Mouse (Mus musculus): Measurements from ENCODE around the gene Erp44.

Erp44 gene

DNA sequence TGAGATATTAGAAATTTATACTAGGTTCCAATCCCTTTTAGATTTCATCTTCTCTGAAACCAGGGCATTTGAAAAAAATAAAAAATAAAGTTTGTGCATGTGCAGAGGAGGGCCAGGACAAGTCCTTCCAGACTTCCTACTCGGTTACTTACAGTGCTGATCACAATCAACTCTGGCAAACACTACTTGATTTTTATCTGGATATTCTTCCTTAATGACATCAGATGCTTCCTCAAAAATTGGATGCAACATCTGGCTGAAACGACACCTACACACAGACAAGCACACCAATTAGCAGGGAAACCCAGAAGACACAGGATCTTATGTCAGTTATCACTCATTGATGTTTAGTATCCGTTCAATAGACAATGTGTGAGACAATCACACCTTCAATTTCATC is 42.6 kb downstream of the Erp44 start:
- no peak for DNase-seq

DNA sequence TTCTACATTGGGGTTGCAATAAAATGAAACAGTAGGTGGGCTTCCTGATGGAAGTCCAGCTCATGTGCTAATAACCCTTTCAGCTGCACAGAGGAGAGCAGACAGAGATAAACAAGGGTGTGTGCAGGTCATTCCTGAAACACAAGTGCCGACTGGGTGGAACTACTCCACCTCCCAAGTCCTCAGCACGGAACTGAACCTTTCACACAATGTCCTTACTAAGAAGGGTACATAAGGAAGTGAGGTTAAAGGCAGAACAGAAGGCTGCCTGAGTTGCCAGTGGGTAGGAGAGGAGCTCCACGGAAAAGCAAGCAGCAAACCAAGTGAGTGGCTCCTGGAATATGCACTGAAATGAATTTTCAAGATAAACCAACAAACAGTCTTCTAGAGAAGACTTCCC is 52.6 kb downstream of the Erp44 start:
- DNase-seq: no peak

DNA sequence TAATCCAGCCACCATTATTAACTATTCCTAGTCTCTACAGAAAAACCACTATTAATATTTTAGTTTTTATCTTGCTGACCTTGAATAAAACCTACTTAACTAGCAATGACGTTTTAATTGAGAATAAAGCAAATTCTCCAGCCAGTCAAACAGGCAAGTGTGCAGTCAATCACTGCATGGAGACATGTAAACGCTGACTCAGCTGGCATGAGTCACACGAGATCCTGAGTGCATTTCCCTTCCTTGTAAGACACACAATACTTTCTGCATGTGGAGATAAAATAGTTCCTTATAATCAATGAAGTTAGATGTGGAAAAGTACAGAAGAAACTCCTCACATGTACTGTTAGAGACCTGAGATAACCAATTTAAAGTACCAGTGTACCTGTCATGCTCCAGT is 53.8 kb downstream of the Erp44 start:
- DNase-seq: no peak

GRCm38 (mm10) chr4:48225173-48225572 is 54.2 kb downstream of the Erp44 start:
- DNase-seq: peak; percentile 77 to 87

DNA sequence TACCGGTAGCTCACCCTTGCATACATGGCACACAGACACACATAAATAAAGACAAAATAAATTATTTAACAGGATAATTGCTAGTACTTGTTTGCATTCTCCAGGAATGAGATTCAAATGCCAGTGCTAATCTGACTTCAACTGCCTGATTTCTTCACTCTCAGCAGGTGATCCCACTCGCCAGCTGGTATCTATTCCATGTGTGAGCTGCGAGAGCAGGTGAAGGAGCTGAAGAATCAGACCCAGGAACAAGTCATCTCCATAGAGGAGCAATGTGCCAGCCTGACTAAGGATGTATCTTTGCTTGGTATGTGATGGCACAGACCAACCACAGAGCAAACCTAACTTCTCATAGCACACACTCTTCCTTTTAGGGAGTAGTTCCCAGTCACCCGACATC is 75.8 kb downstream of the Erp44 start:
- peak; percentile 80 to 82 for DNase-seq

GRCm38 (mm10) chr4:48198447-48198846 is 80.9 kb downstream of the Erp44 start:
- no peak for DNase-seq

DNA sequence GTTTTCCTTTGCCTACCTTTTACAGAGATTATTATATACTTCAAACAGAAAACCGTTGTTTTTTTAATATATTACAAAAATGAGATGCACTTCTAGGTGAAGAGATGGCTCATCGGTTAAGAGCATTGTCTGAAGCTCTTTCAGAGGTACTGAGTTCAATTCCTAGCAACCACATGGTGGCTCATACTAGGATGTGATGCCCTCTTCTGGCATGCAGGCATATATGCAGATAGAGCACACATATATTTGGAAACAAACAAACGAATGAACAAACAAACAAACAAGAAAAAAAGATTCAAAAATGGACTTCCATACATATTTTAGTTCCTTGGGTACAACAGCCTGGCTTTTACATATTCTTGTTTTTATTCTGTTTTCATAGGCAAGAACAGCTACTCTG is 81.4 kb downstream of the Erp44 start:
- no peak for DNase-seq

DNA sequence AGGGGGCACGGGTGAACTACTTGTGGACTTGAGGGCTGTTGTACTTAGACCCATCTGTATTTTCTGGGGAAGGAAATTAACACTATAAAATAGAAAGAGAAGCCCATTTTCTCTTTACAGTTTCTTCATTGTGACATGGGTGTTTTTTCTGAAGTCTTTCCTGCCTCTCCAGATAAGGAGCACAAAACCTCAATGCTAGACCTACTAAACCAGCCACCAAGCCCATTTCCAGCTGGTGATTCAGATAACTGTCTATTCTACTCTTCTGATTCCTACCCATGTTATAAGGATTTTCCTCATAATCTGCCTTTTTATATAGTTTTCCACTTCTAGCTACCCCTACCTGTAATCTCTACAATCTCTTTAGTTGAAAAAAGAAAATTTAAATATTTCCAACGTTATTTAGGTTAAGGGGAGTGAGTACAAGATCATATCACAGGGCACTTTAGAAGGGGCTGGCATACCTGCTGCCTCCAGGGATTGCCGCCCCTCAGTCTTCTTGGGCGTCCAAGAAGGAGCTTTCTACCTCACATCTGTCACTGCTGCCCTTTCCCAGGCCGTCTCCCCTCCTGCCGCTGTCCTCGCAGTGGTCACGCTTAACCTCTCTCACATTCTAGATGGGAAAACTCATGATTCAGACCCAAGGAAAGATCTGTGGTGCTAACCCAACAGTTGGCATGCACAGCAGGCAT is 97.1 kb downstream of the Erp44 start:
- DNase-seq: no peak

DNA sequence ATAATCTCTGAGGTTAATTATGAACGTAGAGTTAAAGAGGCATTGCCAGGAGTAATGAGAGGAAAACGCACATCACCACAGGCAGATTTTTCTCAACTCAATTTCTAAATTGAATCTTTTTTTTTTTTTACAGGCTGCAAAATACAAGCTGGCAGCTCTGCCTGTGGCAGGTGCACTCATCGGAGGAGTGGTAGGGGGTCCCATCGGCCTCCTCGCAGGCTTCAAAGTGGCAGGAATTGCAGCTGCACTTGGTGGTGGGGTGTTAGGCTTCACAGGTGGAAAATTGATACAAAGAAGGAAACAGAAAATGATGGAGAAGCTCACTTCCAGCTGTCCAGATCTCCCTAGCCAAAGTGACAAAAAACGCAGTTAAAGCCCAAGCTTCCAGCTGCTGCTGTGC is 98.0 kb downstream of the Erp44 start:
- no peak for DNase-seq

- DNase-seq: no peak
Measured at GRCm38 (mm10) chr4:48180922-48181321, 98.4 kb downstream of the Erp44 start.

DNA sequence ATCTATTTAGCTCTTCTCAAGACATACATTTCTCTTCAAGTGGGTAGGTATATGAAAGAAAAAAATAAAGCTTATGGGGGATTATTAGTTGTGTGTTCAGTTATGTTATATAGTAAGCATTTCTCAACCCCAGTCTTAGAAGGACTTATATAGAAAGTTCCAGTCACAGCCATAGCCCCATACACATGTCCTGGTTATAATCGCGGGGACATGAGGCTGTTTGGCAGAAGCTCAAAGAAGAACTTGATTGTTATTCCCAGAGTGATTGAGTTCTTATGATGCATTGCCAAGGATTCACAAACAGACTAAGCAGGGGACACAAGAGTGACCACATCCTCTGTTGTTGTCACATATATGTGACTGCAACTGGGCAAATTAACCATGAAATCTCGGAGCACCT is 103.7 kb downstream of the Erp44 start:
- DNase-seq: no peak

DNA sequence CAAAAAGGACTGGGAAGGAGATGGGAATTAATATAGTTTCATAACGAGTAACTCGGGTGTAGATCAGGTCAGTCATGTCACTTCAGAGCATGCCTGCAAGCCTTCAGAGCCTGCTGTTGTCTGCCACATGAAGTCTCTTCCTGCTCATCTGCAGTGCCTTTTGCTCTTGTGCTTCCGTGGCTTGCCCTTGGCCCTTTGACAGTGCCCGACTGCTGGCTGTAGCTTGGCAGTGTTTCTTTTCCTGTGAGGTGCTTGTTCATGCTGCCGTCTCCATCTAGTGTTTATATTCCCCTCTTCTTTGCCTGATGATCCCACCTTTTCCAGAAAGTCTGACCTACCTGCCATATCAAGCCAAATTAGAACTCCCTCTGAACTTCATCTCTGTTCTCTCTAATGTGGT is 115.5 kb downstream of the Erp44 start:
- peak in 1 of 2 experiments; percentile 9 for DNase-seq

- DNase-seq: no peak
Measured at GRCm38 (mm10) chr4:48160386-48160785, 119.0 kb downstream of the Erp44 start.

DNA sequence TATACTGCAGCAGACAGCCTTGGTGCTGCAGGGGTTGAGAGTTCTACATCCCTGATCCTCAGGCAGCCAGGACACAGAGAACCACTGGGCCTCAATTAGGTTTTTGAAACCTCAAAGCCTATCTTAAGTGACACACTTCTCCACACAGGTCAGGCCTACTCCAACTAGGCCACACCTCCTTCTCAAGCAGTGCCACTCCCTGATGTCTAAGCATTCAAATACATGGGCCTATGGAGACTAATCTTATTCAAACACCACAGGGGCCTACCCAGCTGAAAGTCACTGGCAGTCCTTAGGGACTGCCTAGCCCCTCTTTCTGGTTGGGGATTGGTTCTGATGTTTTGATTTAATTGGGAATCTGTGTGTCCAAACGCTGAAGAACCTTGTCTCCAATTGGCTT is 123.5 kb downstream of the Erp44 start:
- no peak for DNase-seq

DNA sequence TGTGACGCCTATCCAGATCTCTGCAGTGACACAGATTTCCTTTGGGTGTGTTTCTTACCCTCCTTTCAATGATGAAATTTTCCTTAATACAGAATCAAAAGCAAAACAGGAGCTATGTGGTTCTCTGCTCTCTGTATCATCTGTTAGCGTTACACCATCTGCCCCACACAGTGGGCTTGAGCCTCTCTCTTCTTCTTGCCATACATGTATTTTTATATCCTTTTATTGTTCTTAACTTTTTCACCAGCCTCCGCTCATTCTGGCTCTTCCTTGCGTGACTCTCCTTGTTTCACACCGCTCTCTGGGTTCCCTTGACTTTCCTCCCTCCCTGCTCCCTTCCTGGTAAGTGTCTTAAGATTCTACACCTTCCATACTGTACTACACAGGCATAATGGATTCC is 126.1 kb downstream of the Erp44 start:
- no peak for DNase-seq

DNA sequence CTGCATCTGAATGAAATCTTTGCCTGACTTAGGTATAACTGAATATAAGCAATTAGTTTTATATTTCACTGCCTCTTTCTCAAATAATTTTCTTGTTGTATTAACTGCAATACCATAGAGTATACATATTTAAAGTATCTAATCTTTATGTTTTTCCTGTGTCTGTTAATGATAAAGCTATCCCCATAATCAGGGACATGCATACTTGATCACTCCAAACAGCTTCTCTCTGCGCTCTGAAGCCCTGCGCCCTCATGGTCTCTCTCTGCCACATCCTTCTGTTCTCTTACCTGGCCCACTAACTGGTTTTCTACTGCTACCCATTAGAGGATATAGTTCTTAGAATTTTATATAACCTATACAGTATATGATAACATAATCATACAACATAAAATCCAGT is 129.9 kb downstream of the Erp44 start:
- no peak for DNase-seq

Data from cerebellum, postnatal 25 days (tissue).